13 mouse cellular contexts compared by ENCODE assay signal in genomic region chr9:13540781-13541180, GRCm38 (mm10).
DNase-seq lines count a peak whose midpoint lies in the region; ATAC-seq and TF ChIP-seq lines count a peak whose summit lies in the region.
"Had no signal": no experiment of that assay in that cellular context is flagged by ENCODE, and none has a peak within 500 bp of the region (broad histone marks: within the 10 kb centered on the region; RNA-seq: fewer than 3 reads in every experiment).

No protein-coding gene starts in this region.

- 53% methylated on average over 6 of the region's 6 CpGs for WGBS in heart, embryonic 11.5 days (ENCODE audit: insufficient replicate concordance)
- 20% methylated on average over 6 of the region's 6 CpGs for WGBS in limb, embryonic 14.5 days
- 54% methylated on average over 6 of the region's 6 CpGs for WGBS in midbrain, embryonic 16.5 days

- H3K27ac ChIP-seq in heart, embryonic 11.5 days (ENCODE audit: low read depth, low read length) = 0 out of 2 replicates have a peak overlapping the region, but pooled peaks have one; percentile 32
- H3K27ac ChIP-seq in bone marrow macrophage, adult 2 months (ENCODE audit: insufficient read depth, low read depth, low read length) = peak overlapping the region; percentile 53
- H3K27ac ChIP-seq in limb, embryonic 14.5 days (replicated peaks; ENCODE audit: low read depth, low read length) = no peak overlapping the region
- H3K27ac ChIP-seq in midbrain, embryonic 16.5 days (ENCODE audit: low read length) = no peak overlapping the region
- H3K27ac ChIP-seq: gastrocnemius, adult 2 months; liver, embryonic 14.5 days; neural tube, embryonic 12.5 days had no signal

- no peak overlapping the region for H3K4me2 ChIP-seq in heart, embryonic 11.5 days
- H3K4me2 ChIP-seq in limb, embryonic 14.5 days (replicated peaks; ENCODE audit: low read depth, low read length, severe bottlenecking) = no peak overlapping the region
- no peak overlapping the region for H3K4me2 ChIP-seq in midbrain, embryonic 16.5 days (ENCODE audit: low read length)
- H3K4me2 ChIP-seq: midbrain, embryonic 11.5 days; neural tube, embryonic 12.5 days had no signal

- H3K27me3 ChIP-seq in heart, embryonic 11.5 days (ENCODE audit: control insufficient read depth, insufficient read depth, low read length) = no peaks in the 10 kb centered on the region
- no peaks in the 10 kb centered on the region for H3K27me3 ChIP-seq in limb, embryonic 14.5 days (ENCODE audit: control insufficient read depth, insufficient read depth, low read length)
- H3K27me3 ChIP-seq in midbrain, embryonic 16.5 days (ENCODE audit: control insufficient read depth, insufficient read depth, low read depth, low read length) = no peaks in the 10 kb centered on the region
- H3K27me3 ChIP-seq: neural tube, embryonic 12.5 days had no signal

- no peak overlapping the region for H3K4me3 ChIP-seq in heart, embryonic 11.5 days (ENCODE audit: low read depth, low read length)
- no peak overlapping the region for H3K4me3 ChIP-seq in bone marrow macrophage, adult 2 months (ENCODE audit: insufficient read depth, low read length)
- no peak overlapping the region for H3K4me3 ChIP-seq in limb, embryonic 14.5 days (replicated peaks; ENCODE audit: low read length)
- no peak overlapping the region for H3K4me3 ChIP-seq in midbrain, embryonic 16.5 days (ENCODE audit: low read depth, low read length)
- H3K4me3 ChIP-seq: gastrocnemius, adult 2 months; neural tube, embryonic 12.5 days had no signal

- intact Hi-C loops in heart, postnatal 25 days (cut with DNase I) = no loop called here
- intact Hi-C loops in left cerebral cortex, postnatal 10 days (cut with DNase I) = no loop called here

- no peaks in the 10 kb centered on the region for H3K9me3 ChIP-seq in heart, embryonic 11.5 days (replicated peaks; ENCODE audit: control insufficient read depth, low read length)
- H3K9me3 ChIP-seq in limb, embryonic 14.5 days (ENCODE audit: control insufficient read depth, low read length) = no peaks in the 10 kb centered on the region
- H3K9me3 ChIP-seq in midbrain, embryonic 16.5 days (replicated peaks; ENCODE audit: control insufficient read depth, low read length, poor library complexity, severe bottlenecking) = no peaks in the 10 kb centered on the region
- H3K9me3 ChIP-seq: neural tube, embryonic 12.5 days had no signal

- no peaks in the 10 kb centered on the region for H3K36me3 ChIP-seq in heart, embryonic 11.5 days (ENCODE audit: control insufficient read depth, insufficient read depth, low read length)
- no peaks in the 10 kb centered on the region for H3K36me3 ChIP-seq in limb, embryonic 14.5 days (ENCODE audit: control insufficient read depth, insufficient read depth, low read length)
- H3K36me3 ChIP-seq in midbrain, embryonic 16.5 days (ENCODE audit: control insufficient read depth, insufficient read depth, low read length) = no peaks in the 10 kb centered on the region
- H3K36me3 ChIP-seq: neural tube, embryonic 12.5 days had no signal

- no peak for TF ChIP-seq POLR2A in bone marrow macrophage, adult 2 months (IDR thresholded peaks at IDR 0.05; ENCODE audit: borderline replicate concordance, low read depth, low read length)
- TF ChIP-seq POLR2A in limb, embryonic 14.5 days (IDR thresholded peaks at IDR 0.05; ENCODE audit: borderline replicate concordance, extremely low read depth, insufficient read depth, insufficient read length) = no peak

- TF ChIP-seq CTCF in bone marrow macrophage, adult 2 months (IDR thresholded peaks at IDR 0.05; ENCODE audit: low read depth, low read length) = no peak

- DNase-seq in heart, postnatal 25 days (ENCODE audit: low spot score) = no peak
- peak; percentile 79 for DNase-seq in 416B (ENCODE audit: low read depth)
- DNase-seq in limb, embryonic 14.5 days (ENCODE audit: low spot score) = no peak
- no peak for DNase-seq in left cerebral cortex, postnatal 10 days (ENCODE audit: extremely low spot score in 1 of 2, low spot score in 2 of 2)
- no peak for DNase-seq in gastrocnemius, adult 8-10 months (ENCODE audit: low spot score in 2 of 2)
- DNase-seq: cerebellum, adult 8-10 months; gastrocnemius, adult 2 months had no signal

- H3K9ac ChIP-seq in heart, embryonic 11.5 days (ENCODE audit: low read depth, low read length) = no peak overlapping the region
- H3K9ac ChIP-seq in limb, embryonic 14.5 days (ENCODE audit: low read depth, low read length, severe bottlenecking) = no peak overlapping the region
- H3K9ac ChIP-seq in midbrain, embryonic 16.5 days (ENCODE audit: low read depth, low read length) = no peak overlapping the region
- H3K9ac ChIP-seq: liver, embryonic 14.5 days; neural tube, embryonic 12.5 days had no signal

- no peak for ATAC-seq in heart, embryonic 11.5 days (replicated peaks; ENCODE audit: insufficient number of reproducible peaks, low FRiP score, low TSS enrichment)
- ATAC-seq in limb, embryonic 14.5 days (ENCODE audit: low FRiP score, low read depth) = peak; percentile 27; the same call in 1 of the 2 replicates
- no peak for ATAC-seq in midbrain, embryonic 16.5 days

- peaks cover 25% of the 10 kb centered on the region for H3K4me1 ChIP-seq in heart, embryonic 11.5 days (ENCODE audit: control insufficient read depth, insufficient read depth, low read length)
- H3K4me1 ChIP-seq in bone marrow macrophage, adult 2 months (ENCODE audit: control insufficient read depth, insufficient read depth, low read length) = peaks cover 28% of the 10 kb centered on the region
- H3K4me1 ChIP-seq in limb, embryonic 14.5 days (ENCODE audit: control insufficient read depth, insufficient read depth, low read length) = peaks cover 38% of the 10 kb centered on the region
- H3K4me1 ChIP-seq in midbrain, embryonic 16.5 days (ENCODE audit: control insufficient read depth, insufficient read depth, low read length) = peaks cover 10% of the 10 kb centered on the region

Comparison
In these comparisons a context has a peak if more than half of its experiments do, and no peak if none do; other contexts are left out.
1. H3K27ac ChIP-seq: peak in heart, embryonic 11.5 days (single experiment) and bone marrow macrophage, adult 2 months (single experiment); none in limb, embryonic 14.5 days (single experiment) and midbrain, embryonic 16.5 days (single experiment).